Mouse (Mus musculus) kidney, adult 11 months (tissue): Measurements from ENCODE around the gene Twnk.

Experiments used
- DNase-seq: peaks from one replicate; pipeline ENCODE4 v3.0.0; 2022

Twnk gene

DNA sequence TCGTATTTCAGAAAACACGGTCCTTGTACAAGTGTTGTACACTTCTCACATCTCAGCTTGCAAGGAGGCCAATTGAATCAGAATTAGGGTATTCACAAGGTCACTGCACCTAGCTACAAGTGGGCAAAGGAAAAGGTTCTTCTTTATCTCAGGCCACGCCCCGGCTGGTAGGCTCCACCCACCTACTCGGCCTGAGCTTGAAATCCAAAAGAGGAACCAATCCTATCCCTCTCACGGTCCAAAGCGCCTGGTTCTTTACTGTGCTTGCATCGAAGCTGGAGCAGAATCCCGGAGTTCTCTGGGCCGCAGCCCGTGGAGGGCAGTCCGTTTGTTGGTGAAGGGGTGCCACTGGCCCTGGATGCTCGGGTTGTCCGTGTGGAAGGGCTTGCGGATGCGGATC, at the start of gene Twnk:
Gene Twnk (plus strand): TSS at position 220 of the 400 bp plus-strand sequence.
- DNase-seq: peak; percentile 74

DNA sequence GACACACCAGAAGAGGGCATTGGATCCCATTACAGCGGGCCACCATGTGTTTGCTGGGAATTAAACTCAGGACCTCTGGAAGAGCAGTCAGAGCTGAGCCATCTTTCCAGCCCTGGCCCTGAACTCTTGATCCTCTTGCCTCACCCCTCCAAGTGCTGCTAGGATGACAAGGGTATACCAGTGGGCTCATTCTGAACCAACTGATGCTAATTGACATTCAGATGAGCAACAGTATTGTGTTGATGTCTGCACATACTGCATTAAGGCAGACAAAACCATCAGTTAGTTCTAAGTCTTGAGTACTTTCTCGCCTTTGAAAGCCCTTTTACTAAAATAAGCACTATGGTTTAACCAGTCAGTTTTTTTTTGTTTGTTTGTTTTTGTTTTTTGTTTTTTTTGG, 45.8 kb upstream of the Twnk start:
- no peak for DNase-seq

DNA sequence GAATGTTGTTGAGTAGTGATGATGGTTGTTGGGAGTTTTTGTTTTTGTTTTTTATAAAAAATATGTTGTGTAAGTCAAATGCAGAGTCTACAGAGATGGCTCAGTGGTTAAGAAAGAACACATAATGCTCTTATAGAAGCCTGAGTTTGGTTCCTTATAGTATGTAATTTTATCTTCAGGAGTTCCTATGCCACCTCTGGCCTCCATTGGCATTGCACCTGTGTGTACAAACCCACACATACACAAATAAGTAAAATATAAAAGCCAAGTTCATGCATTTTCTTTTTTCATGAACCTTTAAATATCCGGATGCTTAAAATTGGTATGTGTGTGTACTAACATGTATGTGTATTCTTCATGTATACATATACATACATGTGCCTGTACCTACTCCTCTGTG, 39.5 kb upstream of the Twnk start:
- DNase-seq: no peak

DNA sequence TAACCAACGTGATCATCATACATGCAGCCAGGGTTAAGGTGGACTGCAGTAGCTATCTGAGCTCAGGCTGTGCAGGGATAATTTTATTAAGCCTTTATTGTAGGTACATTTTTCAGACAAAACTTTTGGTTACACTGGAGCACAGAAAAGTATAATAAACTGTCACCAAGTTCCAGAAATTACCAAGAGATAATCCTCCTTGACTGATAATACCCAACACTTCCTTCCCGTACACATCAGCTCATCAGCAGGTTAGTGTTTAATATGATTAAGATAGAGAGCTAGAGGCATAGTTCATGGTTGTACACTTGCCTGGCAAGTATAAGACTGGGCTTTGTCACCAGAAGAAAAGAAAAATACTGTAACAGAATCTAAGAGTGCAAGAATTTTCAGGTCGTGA, 37.1 kb upstream of the Twnk start:
- no peak for DNase-seq

- no peak for DNase-seq
Measured at GRCm38 (mm10) chr19:44976636-44977035, 28.8 kb upstream of the Twnk start.

- DNase-seq: no peak
Measured at GRCm38 (mm10) chr19:44977148-44977547, 28.3 kb upstream of the Twnk start.

GRCm38 (mm10) chr19:44980787-44981186, 24.7 kb upstream of the Twnk start:
- DNase-seq: no peak

GRCm38 (mm10) chr19:44982477-44983115, 22.9 kb upstream of the Twnk start:
- DNase-seq: peak; percentile 6

DNA sequence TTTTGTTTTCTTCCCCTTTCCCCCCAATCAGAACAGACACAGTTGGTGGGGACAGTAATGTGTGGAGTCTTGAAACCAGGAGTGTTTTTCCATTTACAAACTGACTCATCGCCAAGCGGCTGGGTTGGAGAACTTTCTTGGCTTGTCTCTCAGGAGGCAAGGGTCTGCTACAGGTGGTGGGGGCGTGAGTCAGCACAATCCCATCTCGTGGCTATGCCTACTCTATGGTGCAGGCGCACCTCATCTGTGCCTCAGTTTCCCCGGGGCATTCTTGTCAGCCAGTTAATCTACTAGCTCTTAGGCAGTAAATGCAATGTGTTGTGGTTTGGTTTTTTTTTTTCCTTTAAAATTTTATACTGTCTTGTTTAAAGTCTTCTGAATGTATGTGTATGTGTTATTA, 22.1 kb upstream of the Twnk start:
- DNase-seq: peak; percentile 17

DNA sequence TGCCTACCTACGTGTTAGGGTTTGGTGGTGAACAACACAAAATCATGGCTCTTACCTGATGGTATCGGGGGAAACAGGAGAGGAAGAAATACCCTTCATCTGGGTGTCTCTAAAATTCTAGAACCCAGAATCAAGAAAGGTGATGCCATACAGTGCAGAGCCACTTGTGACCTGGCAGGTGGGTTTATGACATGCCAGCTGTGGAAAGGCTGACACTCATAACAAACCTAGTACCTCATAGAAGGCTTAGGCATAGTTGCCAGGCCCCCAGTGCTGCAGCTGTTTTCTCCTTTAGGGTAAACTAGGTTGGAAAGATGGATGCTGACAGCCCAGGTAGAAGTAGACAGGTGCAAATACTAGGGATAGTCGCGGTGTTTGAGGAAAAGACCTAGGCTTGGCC, 21.0 kb upstream of the Twnk start:
- DNase-seq: no peak

GRCm38 (mm10) chr19:44985159-44985988, 20.1 kb upstream of the Twnk start:
- DNase-seq: peak; percentile 41

DNA sequence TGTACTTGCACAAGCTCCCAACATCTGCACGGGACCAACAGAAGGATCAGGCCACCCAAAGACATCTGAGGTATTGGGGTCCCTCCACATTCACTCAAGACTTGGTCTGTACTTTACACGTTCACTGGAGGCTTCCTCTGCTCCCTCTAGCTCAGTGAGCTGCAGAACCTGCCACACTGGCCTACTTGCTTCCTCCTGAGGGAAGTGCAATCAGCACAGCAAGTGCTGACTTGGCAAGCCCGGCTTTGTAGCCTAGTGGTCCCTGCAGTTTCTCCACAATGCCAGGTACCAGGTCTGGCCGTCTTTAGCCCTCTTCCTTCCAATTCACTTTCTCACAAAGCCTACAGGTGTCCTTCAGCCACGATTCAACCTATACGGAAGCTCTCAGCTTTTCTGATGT, 18.5 kb upstream of the Twnk start:
- peak; percentile 5 for DNase-seq

- DNase-seq: no peak
Measured at GRCm38 (mm10) chr19:44987851-44988250, 17.6 kb upstream of the Twnk start.

GRCm38 (mm10) chr19:44988321-44988720, 17.1 kb upstream of the Twnk start:
- no peak for DNase-seq

DNA sequence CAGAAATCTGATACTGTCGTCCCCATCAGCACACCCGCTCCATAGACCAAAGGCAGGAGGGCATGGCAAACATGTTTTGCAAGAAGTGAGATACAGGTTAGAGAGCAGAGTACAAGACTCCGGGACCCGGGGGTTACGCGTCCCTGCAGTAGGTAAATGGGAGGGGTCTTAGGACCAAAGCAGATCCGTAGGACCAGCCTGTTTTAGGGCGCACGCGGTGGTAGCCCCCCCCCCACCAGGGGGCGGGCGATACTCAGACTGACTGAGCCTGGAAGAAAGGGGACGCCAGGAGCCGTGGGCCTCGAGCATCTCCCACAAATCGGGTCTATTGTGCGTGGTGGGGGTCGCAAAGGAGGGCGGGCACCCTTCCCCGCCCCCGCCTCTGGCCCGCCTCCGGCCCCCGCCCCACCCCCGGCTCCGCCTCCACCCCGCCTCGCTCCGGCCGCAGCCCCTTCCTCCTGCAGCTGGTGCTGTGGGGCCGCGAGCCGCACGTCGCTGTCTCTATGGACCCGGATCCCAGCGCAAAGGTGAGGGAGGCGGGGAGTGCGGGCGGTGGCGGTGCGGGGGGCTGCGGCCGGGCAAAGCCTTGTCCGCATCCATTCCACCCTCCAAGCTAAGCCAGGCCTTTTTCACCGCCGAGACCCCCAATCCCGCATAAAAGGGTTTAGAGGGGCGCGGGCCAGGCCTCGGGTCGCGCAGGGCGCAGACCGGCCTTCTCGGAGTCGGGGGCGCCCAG, 16.5 kb upstream of the Twnk start, which contains the start of gene Sema4g:
Gene Sema4g (plus strand): TSS at position 271 of the 736 bp plus-strand sequence.
- DNase-seq: peak; percentile 31

- peak; percentile 81 for DNase-seq
Measured at GRCm38 (mm10) chr19:44989567-44990495, 15.6 kb upstream of the Twnk start.

DNA sequence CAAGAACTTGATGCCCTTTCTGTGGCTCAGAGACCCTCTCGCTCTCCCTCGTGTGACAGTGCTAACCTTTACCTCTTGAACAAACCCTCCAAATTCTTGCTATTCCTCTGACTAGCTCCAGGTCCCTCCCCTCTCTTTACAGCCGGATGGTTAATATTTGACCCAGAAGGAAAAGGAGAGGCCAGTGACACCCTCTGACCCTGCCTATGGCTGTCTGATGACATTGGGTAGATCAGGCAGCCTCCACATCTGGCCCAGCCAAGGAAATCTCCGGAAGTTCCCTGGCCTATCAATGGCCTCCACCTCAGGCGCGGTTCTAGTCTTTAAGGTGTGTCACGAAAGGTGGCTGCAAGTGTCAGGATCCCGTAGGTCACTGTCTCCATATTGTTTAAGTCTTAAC, 14.4 kb upstream of the Twnk start:
- peak; percentile 60 for DNase-seq

DNA sequence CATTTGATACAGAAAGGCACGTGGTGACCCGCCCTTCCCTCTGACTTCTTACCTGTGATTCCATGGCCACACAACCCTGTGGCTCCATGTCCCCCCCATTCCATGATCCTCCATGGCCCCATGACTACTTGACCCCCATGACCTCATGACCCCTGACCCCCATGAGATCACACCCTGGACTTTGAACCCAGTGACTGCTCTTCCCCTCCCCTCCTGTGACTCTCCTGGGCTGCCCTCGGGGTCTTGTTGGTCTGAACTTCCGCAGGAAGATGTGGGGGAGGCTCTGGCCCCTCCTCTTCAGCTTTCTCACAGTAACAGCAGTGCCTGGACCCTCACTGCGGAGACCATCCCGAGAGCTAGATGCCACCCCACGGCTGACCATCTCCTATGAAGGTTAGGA, 13.2 kb upstream of the Twnk start:
- peak; percentile 22 for DNase-seq

GRCm38 (mm10) chr19:44992712-44993111, 12.8 kb upstream of the Twnk start:
- no peak for DNase-seq

- DNase-seq: no peak
Measured at GRCm38 (mm10) chr19:44997786-44998185, 7.7 kb upstream of the Twnk start.

GRCm38 (mm10) chr19:44999647-45000046, 5.8 kb upstream of the Twnk start:
- DNase-seq: no peak

DNA sequence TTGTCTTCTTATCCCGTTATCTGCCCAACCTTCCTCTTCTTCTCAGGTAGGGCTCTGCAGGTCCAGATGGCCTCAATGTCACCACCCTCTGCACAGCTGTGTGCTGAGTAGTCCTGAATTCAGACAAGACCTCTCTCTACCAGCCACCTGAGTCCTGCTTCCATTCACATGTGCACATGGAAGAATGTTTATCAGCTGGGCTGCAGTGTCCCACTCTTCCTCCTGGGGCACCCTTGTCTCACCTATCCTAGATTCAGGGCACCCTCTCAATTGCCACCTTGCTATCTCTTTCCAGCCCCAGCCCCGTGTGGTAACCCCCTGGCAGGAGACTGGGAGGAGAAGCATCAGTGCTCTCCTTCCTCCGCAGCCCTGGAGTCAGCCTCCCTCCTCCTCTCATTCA, 3.2 kb upstream of the Twnk start:
- DNase-seq: no peak
